Mouse (Mus musculus) forebrain, embryonic 14.5 days (tissue): Measurements from ENCODE around the gene Plg. TPM values are rescaled to one million over a fixed set of nuclear protein-coding genes. Genes with fewer than 3 reads are reported as not detected.

Source experiments
- ATAC-seq: fragments of 200-750 bp; cut with Nextera tagmentation; 2 replicates; pipeline ENCODE4 v1.8.0; 2017; ENCODE audit warnings: mild to moderate bottlenecking, moderate library complexity
- DNase-seq: peaks from one replicate; pipeline ENCODE4 v3.0.0-alpha.2; 2015; ENCODE audit warnings: low spot score
- H3K27ac ChIP-seq: fragments of 300-500 bp; sonication (generic); 2 replicates; pipeline ENCODE4 v1.5.1; 2014; ENCODE audit warnings: low read depth, mild to moderate bottlenecking, control low read depth, low read length, moderate library complexity
- H3K27me3 ChIP-seq: fragments of 300-500 bp; sonication (generic); replicated peaks from 2 replicates; pipeline ENCODE4 v1.6.1; 2014; ENCODE audit warnings: low read length, control low read depth, mixed read lengths; ENCODE audit not compliant: control insufficient read depth, insufficient read depth
- H3K36me3 ChIP-seq: fragments of 300-500 bp; sonication (generic); 2 replicates; pipeline ENCODE4 v1.6.1; 2014; ENCODE audit warnings: low read length, control low read depth; ENCODE audit not compliant: control insufficient read depth, insufficient read depth
- H3K4me1 ChIP-seq: fragments of 300-500 bp; sonication (generic); 2 replicates; pipeline ENCODE4 v1.6.1; 2014; ENCODE audit warnings: antibody characterized with exemption, low read length, control low read depth; ENCODE audit not compliant: control insufficient read depth, insufficient read depth
- H3K4me2 ChIP-seq: fragments of 300-500 bp; sonication (generic); 2 replicates; pipeline ENCODE4 v1.6.1; 2014; ENCODE audit warnings: mild to moderate bottlenecking, control low read depth, low read length
- H3K4me3 ChIP-seq: fragments of 300-500 bp; sonication (generic); 2 replicates; pipeline ENCODE4 v1.5.1; 2014; ENCODE audit warnings: low read depth, low read length, control low read depth
- H3K9ac ChIP-seq: fragments of 300-500 bp; sonication (generic); 2 replicates; pipeline ENCODE4 v1.6.1; 2014; ENCODE audit warnings: mild to moderate bottlenecking, low read length, control low read depth, moderate library complexity
- H3K9me3 ChIP-seq: fragments of 300-500 bp; sonication (generic); replicated peaks from 2 replicates; pipeline ENCODE4 v1.6.1; 2016; ENCODE audit warnings: low read length, control low read depth, mixed read lengths; ENCODE audit not compliant: control insufficient read depth
- WGBS: fragments of 180-500 bp; shearing (Covaris S2); extraction: QIAGEN DNeasy Blood & Tissue Kit; methylation state at CpG from one replicate; pipeline ENCODE4 v1.1.7; 2014; 5-methylcytosine and 5-hydroxymethylcytosine counted together
- polyA plus RNA-seq: library from polyadenylated mRNA; unstranded; fragments of >200 nt; fragmentation: Nextera tagmentation; extraction: Ambion mirVana; gene quantifications from 2 replicates; pipeline ENCODE4 v1.2.1, GENCODE M21; 2014

Gene Plg
- polyA plus RNA-seq, 1 experiment from 2014 or later, result not detected

DNA sequence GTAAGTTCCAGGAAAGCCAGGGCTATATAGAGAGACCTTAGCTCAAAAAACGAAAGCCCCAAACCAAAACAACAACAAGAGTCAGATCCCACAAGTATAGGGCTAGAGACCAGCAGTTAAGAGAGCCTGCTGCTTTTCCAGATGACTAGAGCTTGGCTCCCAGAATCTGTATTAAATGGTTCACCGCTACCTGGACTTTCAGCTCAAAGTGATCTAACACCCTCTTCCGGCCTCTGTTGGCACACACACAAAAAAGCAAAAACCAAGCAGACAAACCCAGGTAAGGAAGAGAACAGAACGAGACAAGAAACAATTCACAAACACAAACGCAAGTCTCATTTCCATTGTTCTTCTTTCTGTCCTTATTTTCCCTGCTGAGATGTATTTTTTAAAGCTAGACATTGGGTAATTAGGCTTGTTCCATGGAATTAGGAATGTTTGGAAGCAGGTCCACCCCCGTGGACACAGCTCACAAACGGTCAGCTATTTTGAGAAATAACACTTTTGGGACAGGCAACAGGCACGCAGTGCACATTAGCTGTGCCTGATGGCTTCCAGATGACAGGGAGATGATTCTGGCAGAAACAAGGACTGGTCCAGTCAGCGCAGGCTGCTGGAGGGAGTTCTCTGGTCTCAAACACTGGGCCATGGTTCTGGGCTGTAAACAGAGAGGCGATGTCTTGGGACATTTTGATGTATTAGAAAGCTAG is 33.9 kb downstream of the Plg start:
- no peak overlapping the region for H3K9ac ChIP-seq
- no peak overlapping the region for H3K4me2 ChIP-seq
- H3K27me3 ChIP-seq, result no peaks in the 10 kb centered on the region
- WGBS, result 65% methylated on average over 10 of the region's 10 CpGs
- H3K9me3 ChIP-seq, result no peaks in the 10 kb centered on the region
- no peak overlapping the region for H3K4me3 ChIP-seq
- no peaks in the 10 kb centered on the region for H3K36me3 ChIP-seq
- no peak for DNase-seq
- no peak for ATAC-seq
- no peak overlapping the region for H3K27ac ChIP-seq
- no peaks in the 10 kb centered on the region for H3K4me1 ChIP-seq

GRCm38 (mm10) chr17:12412891-12413237 is 34.5 kb downstream of the Plg start:
- no peaks in the 10 kb centered on the region for H3K4me1 ChIP-seq
- no peak overlapping the region for H3K27ac ChIP-seq
- DNase-seq, result no peak
- H3K4me2 ChIP-seq, result no peak overlapping the region
- no peaks in the 10 kb centered on the region for H3K36me3 ChIP-seq
- no peak for ATAC-seq
- H3K9ac ChIP-seq, result no peak overlapping the region
- no peak overlapping the region for H3K4me3 ChIP-seq
- H3K9me3 ChIP-seq, result no peaks in the 10 kb centered on the region
- H3K27me3 ChIP-seq, result no peaks in the 10 kb centered on the region
- WGBS, result 80% methylated on average over 3 of the region's 3 CpGs

DNA sequence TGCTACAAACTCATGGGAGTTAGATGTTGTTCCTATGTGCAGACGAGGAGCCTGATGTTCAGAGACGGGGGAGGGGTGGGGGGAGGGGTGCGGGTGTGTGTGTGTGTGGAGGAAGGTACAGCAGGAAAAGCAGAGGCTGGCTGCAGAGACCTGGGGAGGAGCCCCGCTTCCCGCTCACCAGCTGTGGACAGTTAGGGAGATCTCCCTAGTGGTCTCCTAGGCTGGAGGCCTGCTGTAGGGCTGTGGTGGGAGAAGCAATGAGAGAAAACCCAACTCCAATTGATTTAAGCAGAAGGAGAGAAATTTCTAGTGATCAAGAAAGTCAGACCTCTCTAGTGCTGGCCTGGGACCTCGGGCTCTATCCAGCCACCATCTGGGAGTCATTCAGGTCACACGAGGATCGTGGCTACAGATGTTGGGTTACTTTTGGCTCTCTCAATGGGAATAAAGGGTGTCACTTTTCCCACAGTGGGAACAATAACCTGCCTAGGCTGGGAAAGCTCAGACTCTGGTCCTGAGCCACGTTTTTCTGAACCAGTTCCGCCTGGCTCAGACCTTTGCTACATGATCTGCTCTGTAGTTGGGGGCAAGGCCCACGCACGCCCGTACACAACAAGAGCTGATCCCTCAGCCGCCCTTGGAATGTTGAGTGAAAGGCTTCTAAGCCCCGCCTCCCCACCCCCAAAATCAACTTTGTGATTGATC is 36.8 kb downstream of the Plg start:
- Histone ChIP-seq H3K4me1 (no peaks in the 10 kb centered on the region), H3K4me3 (no peak overlapping the region), H3K36me3 (no peaks in the 10 kb centered on the region), H3K9me3 (no peaks in the 10 kb centered on the region), H3K27me3 (no peaks in the 10 kb centered on the region), H3K4me2 (no peak overlapping the region), H3K27ac (no peak overlapping the region), H3K9ac (no peak overlapping the region)
- no peak for DNase-seq
- ATAC-seq, result no peak
- 58% methylated on average over 15 of the region's 15 CpGs for WGBS

- Histone ChIP-seq H3K4me3 (no peak overlapping the region), H3K36me3 (no peaks in the 10 kb centered on the region), H3K4me1 (no peaks in the 10 kb centered on the region), H3K9ac (no peak overlapping the region), H3K27me3 (no peaks in the 10 kb centered on the region), H3K27ac (no peak overlapping the region), H3K4me2 (no peak overlapping the region), H3K9me3 (no peaks in the 10 kb centered on the region)
- no peak for DNase-seq
- 77% methylated on average over 5 of the region's 5 CpGs for WGBS
- no peak for ATAC-seq
These were observed 37.3 kb downstream of the Plg start for GRCm38 (mm10) chr17:12415741-12416140.

DNA sequence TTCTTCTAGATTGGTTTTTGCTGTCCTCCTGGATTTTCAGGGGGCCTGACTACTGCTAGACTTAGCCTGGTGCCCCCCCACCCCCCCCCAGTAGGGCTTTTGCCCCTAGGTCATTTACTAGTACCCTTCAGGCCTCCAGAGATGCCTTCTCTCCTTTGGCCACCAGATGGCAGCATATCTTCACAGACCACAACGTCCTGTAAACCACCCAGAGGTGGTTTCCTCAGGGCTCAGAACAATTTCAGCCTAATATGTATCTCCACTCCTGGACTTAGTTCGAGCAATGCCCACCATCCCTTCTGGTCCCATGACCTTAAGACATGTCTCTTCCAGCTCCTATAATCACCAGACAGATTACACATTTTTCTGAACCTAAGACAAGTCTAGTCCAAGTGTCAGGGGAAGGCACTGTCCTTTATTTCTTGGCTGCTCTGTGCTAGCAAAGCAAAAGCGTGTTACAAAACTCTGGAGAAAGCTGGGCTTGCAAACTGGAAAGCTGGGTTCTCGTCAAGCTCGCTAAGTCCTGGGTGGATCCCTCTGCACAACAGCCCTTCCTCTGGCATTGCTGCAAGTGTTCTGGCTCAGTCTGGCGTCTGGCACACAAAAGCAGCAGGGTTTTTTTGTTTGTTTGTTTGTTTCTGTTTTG is 38.0 kb downstream of the Plg start:
- no peak overlapping the region for H3K4me3 ChIP-seq
- 48% methylated on average over 6 of the region's 6 CpGs for WGBS
- no peaks in the 10 kb centered on the region for H3K9me3 ChIP-seq
- H3K27ac ChIP-seq, result no peak overlapping the region
- ATAC-seq (peak; percentile 58), DNase-seq (peak; percentile 80)
- no peaks in the 10 kb centered on the region for H3K27me3 ChIP-seq
- H3K9ac ChIP-seq, result no peak overlapping the region
- no peak overlapping the region for H3K4me2 ChIP-seq
- no peaks in the 10 kb centered on the region for H3K36me3 ChIP-seq
- H3K4me1 ChIP-seq, result no peaks in the 10 kb centered on the region

- H3K4me2 ChIP-seq, result no peak overlapping the region
- no peak overlapping the region for H3K27ac ChIP-seq
- WGBS, result 75% methylated on average over 19 of the region's 19 CpGs
- no peak overlapping the region for H3K4me3 ChIP-seq
- no peaks in the 10 kb centered on the region for H3K9me3 ChIP-seq
- DNase-seq, result no peak
- no peaks in the 10 kb centered on the region for H3K4me1 ChIP-seq
- H3K9ac ChIP-seq, result no peak overlapping the region
- no peak for ATAC-seq
- H3K36me3 ChIP-seq, result no peaks in the 10 kb centered on the region
- no peaks in the 10 kb centered on the region for H3K27me3 ChIP-seq
These were observed 41.2 kb downstream of the Plg start for GRCm38 (mm10) chr17:12419491-12420079.

DNA sequence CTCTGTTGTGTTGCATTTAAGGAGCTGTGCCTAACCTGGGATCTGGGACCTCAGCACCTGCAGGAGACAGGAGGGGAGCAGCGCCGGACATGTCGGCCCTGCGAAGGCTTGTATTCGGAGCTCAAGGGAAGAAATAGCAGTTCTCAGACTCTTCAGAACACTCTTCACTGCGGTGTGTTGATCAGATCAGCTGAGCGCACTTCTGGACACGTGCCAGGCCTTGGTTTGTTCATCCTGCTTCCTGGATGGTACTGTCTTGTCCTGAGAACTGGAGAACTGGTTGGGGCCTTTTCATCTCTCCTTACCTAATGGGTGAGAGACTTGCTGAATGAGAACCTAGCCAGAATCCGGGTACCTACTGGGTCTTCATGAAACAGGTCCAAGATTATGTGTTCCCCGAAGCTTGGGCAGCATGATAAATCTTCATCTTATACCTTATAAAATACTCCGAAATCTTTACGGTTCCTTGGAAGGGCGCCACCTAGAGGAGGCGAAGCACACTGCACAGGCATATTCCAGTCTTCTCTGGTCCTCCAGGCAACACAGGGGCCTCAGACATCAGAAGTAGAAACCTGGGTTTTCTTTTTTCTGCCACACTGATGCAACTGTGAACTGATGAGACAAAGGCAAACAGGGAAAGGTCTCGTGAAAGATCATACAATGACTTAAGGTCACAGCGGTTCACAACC is 42.6 kb downstream of the Plg start:
- H3K27ac ChIP-seq, result no peak overlapping the region

DNA sequence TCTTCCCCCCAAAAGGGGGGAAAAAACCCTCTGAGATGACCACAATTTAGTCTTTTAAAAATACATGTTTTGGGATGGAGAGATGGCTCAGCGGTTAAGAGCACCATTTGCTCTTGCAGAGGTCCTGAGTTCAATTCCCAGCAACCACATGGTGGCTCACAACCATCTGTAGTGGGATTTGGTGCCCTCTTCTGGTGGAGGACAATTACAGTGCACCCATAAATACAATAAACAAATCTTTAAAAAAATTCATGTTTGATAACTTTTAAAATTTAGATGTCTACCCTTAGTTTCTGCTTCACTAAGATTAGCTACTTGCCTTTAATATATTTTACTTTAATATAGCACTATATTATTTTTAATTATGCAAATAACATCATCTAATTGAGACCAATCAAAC is 43.7 kb downstream of the Plg start:
- H3K36me3 ChIP-seq, result no peaks in the 10 kb centered on the region
- ATAC-seq (no peak), DNase-seq (no peak)
- no peak overlapping the region for H3K27ac ChIP-seq
- 78% methylated on average over 1 of the region's 1 CpGs for WGBS
- no peaks in the 10 kb centered on the region for H3K9me3 ChIP-seq
- no peaks in the 10 kb centered on the region for H3K27me3 ChIP-seq
- no peaks in the 10 kb centered on the region for H3K4me1 ChIP-seq
- no peak overlapping the region for H3K9ac ChIP-seq
- no peak overlapping the region for H3K4me3 ChIP-seq
- H3K4me2 ChIP-seq, result no peak overlapping the region

More for the DNA sequence above, 42.6 kb downstream of the Plg start:
- Histone ChIP-seq H3K9me3 (no peaks in the 10 kb centered on the region), H3K4me3 (no peak overlapping the region), H3K27me3 (no peaks in the 10 kb centered on the region), H3K4me1 (no peaks in the 10 kb centered on the region), H3K9ac (no peak overlapping the region), H3K4me2 (no peak overlapping the region), H3K36me3 (no peaks in the 10 kb centered on the region)
- ATAC-seq, result no peak
- WGBS, result 64% methylated on average over 16 of the region's 16 CpGs
- DNase-seq, result no peak
